Mouse (Mus musculus) ES-CJ7 (cell line): ENCODE data around the gene Rnase13.

Source experiments
- DNase-seq: peaks from one replicate; pipeline ENCODE4 v3.0.0; 2011; ENCODE audit warnings: low read depth, low spot score

Gene Rnase13

GRCm38 (mm10) chr14:51877517-51877916, 45.1 kb downstream of the Rnase13 start:
- DNase-seq: no peak

GRCm38 (mm10) chr14:51871741-51872140, 50.8 kb downstream of the Rnase13 start:
- DNase-seq: no peak
